Mouse (Mus musculus) Patski (cell line): ENCODE results near the gene Scyl1. TPM values are rescaled to one million over a fixed set of nuclear protein-coding genes. Genes with fewer than 3 reads are reported as not detected.

Experiments
- ATAC-seq: fragments of 100-300 bp; one replicate; pipeline ENCODE4 v1.8.0; 2021
- CTCF ChIA-PET: fragments of 350-600 bp; sonication (Branson Sonifier 250); formaldehyde crosslinking; loops from one replicate; lab custom pipeline; 2022; ENCODE audit warnings: inconsistent platforms; lab: Charles Lee
- POLR2A ChIA-PET: fragments of 350-600 bp; sonication (Branson Sonifier 250); formaldehyde crosslinking; loops from one replicate; lab custom pipeline; 2022; ENCODE audit warnings: antibody characterized with exemption, inconsistent platforms; lab: Charles Lee
- DNase-seq: peaks from one replicate; pipeline ENCODE4 v3.0.0-alpha.2; 2011; ENCODE audit warnings: low read depth, low spot score
- H3K27me3 ChIP-seq: fragments of 371-371 bp; one replicate; pipeline ENCODE4 v1.5.1; 2021
- CTCF ChIP-seq: fragments of 100-300 bp; IDR thresholded peaks from one replicate; pipeline ENCODE4 v1.5.1; 2021
- in situ Hi-C: fragments of 300-500 bp; cut with MboI; formaldehyde crosslinking; loops from 3 replicates; pipeline ENCODE4 v1.11.1; 2018; ENCODE audit warnings: low pct_unique_long_range_greater_than_20kb, mixed read lengths
- polyA plus RNA-seq: library from polyadenylated mRNA; unstranded; gene quantifications from one replicate; pipeline ENCODE4 v1.2.3, GENCODE M21; 2021

Scyl1 gene
- polyA plus RNA-seq, 1 experiment from 2014 or later: 117 TPM

DNA sequence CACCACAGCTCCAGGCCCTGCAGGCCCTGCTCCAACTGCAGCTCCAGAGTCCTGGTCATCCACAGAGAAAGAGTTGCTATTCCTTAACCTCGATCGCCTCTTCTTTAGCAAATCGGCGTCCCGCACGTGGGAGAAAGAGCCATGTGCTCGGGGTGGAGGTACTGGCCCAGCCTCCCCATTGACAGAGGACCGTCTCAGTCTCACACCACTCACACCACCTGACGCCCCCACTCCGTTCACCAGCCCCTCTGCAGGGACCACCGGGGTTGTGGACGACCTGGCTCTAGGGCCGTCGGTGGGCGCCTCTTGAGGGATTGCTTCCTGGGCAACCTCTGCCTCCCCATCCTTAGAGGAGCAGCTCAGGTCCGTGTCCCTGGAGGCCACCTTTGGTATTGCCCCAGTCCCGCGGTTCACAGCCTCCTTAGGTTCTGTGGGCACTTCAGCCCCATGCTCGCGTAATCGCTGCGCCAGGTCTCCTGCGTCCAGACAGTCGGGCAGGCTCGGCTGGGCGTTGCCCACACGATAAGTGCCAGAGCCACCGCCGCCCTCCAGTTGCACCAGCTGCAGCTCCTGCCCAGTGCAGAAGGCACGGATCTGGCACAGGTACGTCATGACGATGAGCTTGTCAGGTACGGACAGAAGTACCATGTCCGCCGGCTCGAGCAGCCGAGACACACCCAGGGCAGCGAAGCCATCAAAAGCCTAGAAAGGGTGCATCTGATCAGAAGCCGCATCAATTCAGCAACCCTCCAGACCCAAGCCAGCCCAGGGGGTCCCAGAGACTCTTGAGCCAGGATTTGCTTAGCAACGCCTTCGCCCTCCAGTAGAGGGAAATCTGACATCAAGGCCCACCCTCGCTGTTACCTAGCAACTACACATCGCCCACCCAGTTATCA lies 55.2 kb downstream of the Scyl1 start:
- CTCF ChIA-PET: interaction anchor here (0.9 to 2.4 kb wide), 4 partner anchors 11 to 71 kb away, joined by 3 to 6 read pairs (median 4); no protein-coding TSS in a partner anchor
- DNase-seq: no peak

DNA sequence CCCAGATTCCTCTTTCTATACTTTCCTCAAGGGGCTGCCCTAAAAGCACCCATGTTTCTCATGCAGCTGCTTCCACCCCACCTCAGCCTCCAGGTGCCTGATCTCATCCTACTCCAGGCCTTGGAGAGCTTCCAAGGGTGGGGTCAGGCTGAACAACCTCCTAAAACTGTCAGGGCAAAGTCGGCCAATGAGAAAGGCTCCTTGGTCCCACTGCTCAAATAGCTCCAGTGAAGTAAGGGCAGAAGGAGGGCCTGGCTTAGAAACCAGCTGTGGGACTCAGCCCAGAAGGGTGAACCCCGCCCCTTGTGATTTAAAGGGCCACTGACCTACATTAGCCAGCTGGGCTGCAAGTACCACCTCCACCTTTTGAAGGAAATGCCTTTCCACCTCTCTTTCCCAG lies 57.5 kb downstream of the Scyl1 start:
- TF ChIP-seq CTCF: no peak
- DNase-seq (no peak), ATAC-seq (peak; percentile 38)
- in situ Hi-C loops: loop anchor here (5.0 kb wide), 2 partner anchors 64 to 174 kb away; no protein-coding TSS in a partner anchor
- ChIA-PET POLR2A (no interaction called here), CTCF (interaction anchor here (0.9 to 4.5 kb wide), 5 partner anchors 9 to 73 kb away, joined by 4 to 48 read pairs (median 6); partner anchors contain the start of gene Ehbp1l1)
- no peaks in the 10 kb centered on the region for H3K27me3 ChIP-seq

More for the DNA sequence above, 55.2 kb downstream of the Scyl1 start:
- POLR2A ChIA-PET: interaction anchor here (0.6 to 2.5 kb wide), 7 partner anchors 8 to 46 kb away, joined by 3 to 8 read pairs (median 4); partner anchors contain the start of gene Fam89b
- no peaks in the 10 kb centered on the region for H3K27me3 ChIP-seq
- in situ Hi-C loops: no loop called here
- no peak for TF ChIP-seq CTCF
- ATAC-seq: no peak

DNA sequence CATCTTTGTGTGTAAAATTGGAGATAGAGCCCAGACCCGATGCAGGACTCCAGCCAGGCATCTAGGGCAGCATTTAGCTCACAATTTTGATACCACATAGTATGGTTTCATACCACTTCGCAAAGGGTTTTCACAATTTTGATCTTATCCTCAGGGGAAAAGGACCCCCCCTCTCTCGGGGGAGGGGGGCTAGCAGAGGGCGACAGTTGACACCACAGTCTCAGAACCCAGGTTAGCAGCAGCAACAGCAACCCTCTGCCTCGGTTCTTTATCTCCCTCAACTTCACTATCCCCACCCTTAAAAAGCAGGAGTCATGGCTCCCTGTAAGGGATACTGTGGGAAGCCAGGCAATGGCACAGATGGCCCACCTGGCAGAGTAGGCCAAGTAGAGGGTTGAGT lies 58.0 kb downstream of the Scyl1 start:
- DNase-seq (no peak), ATAC-seq (no peak)
- no peaks in the 10 kb centered on the region for H3K27me3 ChIP-seq
- in situ Hi-C loops: loop anchor here (5.0 kb wide), 2 partner anchors 64 to 174 kb away; no protein-coding TSS in a partner anchor
- CTCF ChIA-PET: interaction anchor here (0.9 to 4.5 kb wide), 5 partner anchors 10 to 74 kb away, joined by 4 to 48 read pairs (median 6); partner anchors contain the start of gene Ehbp1l1
- no peak for TF ChIP-seq CTCF
- POLR2A ChIA-PET: interaction anchor here (0.6 kb wide), 1 partner anchor 69 kb away, joined by 3 read pairs; no protein-coding TSS in a partner anchor

DNA sequence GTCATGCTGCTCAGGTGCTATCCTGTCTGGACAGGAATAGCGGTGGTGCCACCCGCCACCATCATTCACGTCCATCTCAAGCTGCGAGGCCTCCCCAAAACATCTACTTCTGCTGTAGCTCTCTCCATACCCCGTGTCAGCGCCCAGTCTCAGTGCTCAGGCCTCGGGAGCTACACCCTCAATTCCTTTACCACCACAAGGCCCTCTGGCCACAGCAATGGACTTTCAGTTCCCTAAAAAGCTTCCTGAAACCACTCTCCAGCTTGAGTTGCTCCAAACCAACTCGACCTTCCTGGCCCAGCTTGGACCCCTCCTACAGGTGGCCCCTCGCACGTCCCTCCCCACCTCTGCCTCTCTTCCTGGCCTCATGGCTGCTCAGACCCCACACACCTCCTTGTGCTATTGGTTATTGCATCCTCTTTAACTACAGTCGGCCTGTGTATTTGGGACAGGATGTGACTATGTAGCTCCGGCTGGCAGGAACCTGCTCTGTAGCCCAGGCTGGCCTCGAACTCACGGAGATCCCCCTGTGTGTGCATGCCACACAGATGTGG lies 59.2 kb downstream of the Scyl1 start:
- no peak for ATAC-seq
- TF ChIP-seq CTCF: no peak
- H3K27me3 ChIP-seq: no peaks in the 10 kb centered on the region
- ChIA-PET CTCF (interaction anchor here (0.9 to 4.5 kb wide), 3 partner anchors 15 to 178 kb away, joined by 3 to 48 read pairs (median 22); partner anchors contain the start of gene Ehbp1l1), POLR2A (no interaction called here)
- no peak for DNase-seq
- in situ Hi-C loops: loop anchor here (5.0 kb wide), 2 partner anchors 65 to 175 kb away; no protein-coding TSS in a partner anchor

DNA sequence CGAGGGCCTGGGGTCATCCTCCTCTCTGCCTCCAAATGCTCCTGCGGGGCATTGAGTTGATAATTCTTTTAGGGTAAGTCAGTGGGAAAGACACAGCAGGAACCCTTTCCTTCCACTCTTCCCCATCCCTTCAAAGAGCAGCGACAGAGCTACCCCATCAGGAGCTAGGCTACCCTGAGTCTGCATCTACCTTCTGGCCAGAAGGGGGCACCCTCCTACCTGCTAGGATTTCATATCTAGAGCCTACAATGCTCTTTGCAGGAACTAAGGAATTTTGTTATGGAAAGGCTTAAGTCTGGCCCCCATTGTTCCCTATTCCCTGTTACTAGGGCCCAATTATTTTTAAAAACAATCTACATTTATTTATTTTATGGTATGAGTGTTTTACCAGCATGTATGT lies 60.0 kb downstream of the Scyl1 start:
- in situ Hi-C loops: loop anchor here (5.0 kb wide), 2 partner anchors 66 to 176 kb away; no protein-coding TSS in a partner anchor
- no peaks in the 10 kb centered on the region for H3K27me3 ChIP-seq
- DNase-seq: no peak
- ChIA-PET POLR2A (interaction anchor here (0.7 to 1.4 kb wide), 2 partner anchors 11 to 70 kb away, joined by 4 to 5 read pairs; no protein-coding TSS in a partner anchor), CTCF (interaction anchor here (0.8 to 4.5 kb wide), 16 partner anchors 10 to 178 kb away, joined by 3 to 48 read pairs (median 4); partner anchors contain the start of genes Ap5b1, Ehbp1l1 and Ltbp3)
- no peak for ATAC-seq
- no peak for TF ChIP-seq CTCF

DNA sequence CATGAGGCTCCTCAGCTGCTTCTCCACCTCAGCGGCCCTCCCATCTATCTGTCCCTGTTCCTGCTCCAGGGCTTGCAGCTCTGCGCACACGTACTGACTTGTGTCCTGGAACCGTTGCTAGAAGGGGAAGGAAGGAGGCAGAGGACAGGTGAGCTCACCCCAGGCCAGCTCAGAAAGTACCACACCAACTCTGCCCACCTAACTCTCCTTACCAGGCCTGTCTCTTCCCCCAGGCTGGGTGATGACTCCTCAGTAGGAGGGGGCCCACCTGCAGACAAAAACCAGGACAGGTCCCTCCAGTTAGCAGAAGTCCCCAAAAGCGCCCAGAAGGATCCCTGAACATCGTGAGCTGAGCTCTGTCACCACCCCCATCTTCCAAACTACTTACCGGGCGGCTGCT lies 60.6 kb downstream of the Scyl1 start:
- TF ChIP-seq CTCF: no peak
- ATAC-seq: no peak
- CTCF ChIA-PET: interaction anchor here (0.8 to 4.5 kb wide), 17 partner anchors 9 to 143 kb away, joined by 3 to 48 read pairs (median 4); partner anchors contain the start of genes Ap5b1, Ehbp1l1 and Ltbp3
- in situ Hi-C loops: loop anchor here (5.0 kb wide), 2 partner anchors 67 to 177 kb away; no protein-coding TSS in a partner anchor
- no peaks in the 10 kb centered on the region for H3K27me3 ChIP-seq
- POLR2A ChIA-PET: interaction anchor here (0.7 to 1.4 kb wide), 3 partner anchors 10 to 138 kb away, joined by 4 to 5 read pairs (median 5); no protein-coding TSS in a partner anchor
- DNase-seq: no peak

DNA sequence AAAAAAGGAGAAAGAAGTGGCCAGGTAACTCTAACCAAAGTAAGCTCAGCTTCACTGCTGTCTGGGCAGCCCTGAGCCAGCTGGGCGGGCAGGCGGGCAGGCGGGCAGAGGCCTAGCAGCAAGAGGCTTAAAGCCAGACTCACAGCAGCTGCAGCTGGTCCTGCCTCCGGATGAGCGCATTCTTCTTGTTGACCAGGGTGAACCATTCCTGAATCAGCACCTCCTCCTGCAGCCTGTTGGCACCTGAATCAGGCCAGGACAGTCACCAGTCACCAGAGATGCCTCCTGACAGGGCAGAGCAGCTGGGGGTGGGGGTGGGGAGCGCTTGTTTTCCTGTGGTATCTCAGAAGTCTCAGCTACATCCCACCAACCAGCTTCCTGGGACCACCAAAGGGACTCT lies 61.2 kb downstream of the Scyl1 start:
- ATAC-seq (no peak), DNase-seq (no peak)
- in situ Hi-C loops: loop anchor here (5.0 kb wide), 2 partner anchors 67 to 177 kb away; no protein-coding TSS in a partner anchor
- H3K27me3 ChIP-seq: no peaks in the 10 kb centered on the region
- POLR2A ChIA-PET: interaction anchor here (0.7 to 1.4 kb wide), 2 partner anchors 10 to 138 kb away, joined by 5 read pairs; no protein-coding TSS in a partner anchor
- CTCF ChIA-PET: interaction anchor here (1.0 to 4.5 kb wide), 13 partner anchors 12 to 143 kb away, joined by 3 to 48 read pairs (median 4); partner anchors contain the start of genes Ap5b1, Ehbp1l1 and Ltbp3
- no peak for TF ChIP-seq CTCF

Other genes with a start within 250 kb of the Scyl1 start
- 0.08 TPM for gene Ovol1, start 210.8 kb downstream of the Scyl1 start, polyA plus RNA-seq
- gene Ap5b1, start 203.4 kb downstream of the Scyl1 start, polyA plus RNA-seq: 8.3 TPM
- gene Rnaseh2c, start 169.5 kb downstream of the Scyl1 start, polyA plus RNA-seq: 79.1 TPM
- 56.5 TPM for gene Kat5, start 161.2 kb downstream of the Scyl1 start, polyA plus RNA-seq
- 94.7 TPM for gene Rela, start 133.9 kb downstream of the Scyl1 start, polyA plus RNA-seq
- gene Sipa1, start 107.7 kb downstream of the Scyl1 start, polyA plus RNA-seq: 18.1 TPM
- gene Map3k11, start 82.7 kb downstream of the Scyl1 start, polyA plus RNA-seq: 45.5 TPM
- gene Pcnx3, start 82.5 kb downstream of the Scyl1 start, polyA plus RNA-seq: 78.8 TPM
- 0.06 TPM for gene Kcnk7, start 67.1 kb downstream of the Scyl1 start, polyA plus RNA-seq
- gene Ehbp1l1, start 45.1 kb downstream of the Scyl1 start, polyA plus RNA-seq: 39.7 TPM
- 73.0 TPM for gene Fam89b, start 41.8 kb downstream of the Scyl1 start, polyA plus RNA-seq
- 747 TPM for gene Ltbp3, start 30.5 kb downstream of the Scyl1 start, polyA plus RNA-seq
- 30.4 TPM for gene Frmd8, start 103.9 kb upstream of the Scyl1 start, polyA plus RNA-seq
- 7.1 TPM for gene Slc25a45, start 106.4 kb upstream of the Scyl1 start, polyA plus RNA-seq
- 1.2 TPM for gene Tigd3, start 122.7 kb upstream of the Scyl1 start, polyA plus RNA-seq
- 94.5 TPM for gene Dpf2, start 141.6 kb upstream of the Scyl1 start, polyA plus RNA-seq
- 6.5 TPM for gene Cdc42ep2, start 153.4 kb upstream of the Scyl1 start, polyA plus RNA-seq
- gene Pola2, start 192.8 kb upstream of the Scyl1 start, polyA plus RNA-seq: 24.0 TPM
- gene Slc22a20, start 214.7 kb upstream of the Scyl1 start, polyA plus RNA-seq: not detected
- 70.4 TPM for gene Capn1, start 244.5 kb upstream of the Scyl1 start, polyA plus RNA-seq